ENCODE assay signal across 18 mouse cellular contexts in the genomic region with DNA sequence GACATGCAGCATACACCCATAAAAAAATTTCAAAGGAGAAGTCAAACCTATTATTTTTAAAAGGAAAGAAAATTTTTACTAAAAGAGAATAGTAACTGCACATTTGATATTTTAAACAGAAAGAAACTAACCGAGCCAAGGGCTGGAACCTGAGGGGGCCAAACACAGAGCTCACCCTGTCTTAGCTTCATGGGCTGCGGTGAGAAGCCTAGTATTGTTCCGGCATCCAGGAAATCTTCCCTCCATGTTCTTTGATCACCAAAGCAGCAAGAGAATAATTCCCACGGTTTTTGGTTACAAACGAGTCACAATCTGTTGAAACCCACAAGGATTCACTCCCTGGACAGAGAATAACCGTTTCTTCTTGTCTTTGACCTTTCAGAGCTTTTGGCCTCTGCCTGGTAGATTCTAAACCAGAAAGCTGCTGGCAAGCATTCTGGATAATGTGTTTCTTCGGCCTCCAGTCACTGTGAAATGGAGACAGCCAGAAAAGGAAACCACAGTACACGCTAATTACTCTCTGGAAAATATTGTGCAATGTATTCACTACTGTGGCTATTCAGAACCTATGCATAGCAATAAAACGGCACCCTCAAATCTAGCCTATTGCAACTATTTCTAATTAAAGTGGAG.
DNase-seq lines count a peak whose midpoint lies in the region; ATAC-seq and TF ChIP-seq lines count a peak whose summit lies in the region.
"Had no signal": no experiment of that assay in that cellular context is flagged by ENCODE, and none has a peak within 500 bp of the region (broad histone marks: within the 10 kb centered on the region; RNA-seq: fewer than 3 reads in every experiment).

No protein-coding gene starts in this region.

- no peak for ATAC-seq in embryonic facial prominence, embryonic 11.5 days (replicated peaks; ENCODE audit: insufficient number of reproducible peaks, low FRiP score, low TSS enrichment, low read depth)
- no peak for ATAC-seq in kidney, postnatal 0 days (replicated peaks; ENCODE audit: low FRiP score, low read depth)
- peak; percentile 55 for ATAC-seq in Patski
- ATAC-seq: forebrain, embryonic 13.5 days had no signal

- TF ChIP-seq CTCF in kidney, postnatal 0 days (IDR thresholded peaks at IDR 0.05; ENCODE audit: low read depth) = no peak
- TF ChIP-seq CTCF in Patski (IDR thresholded peaks at IDR 0.05) = no peak

- H3K4me3 ChIP-seq in embryonic facial prominence, embryonic 11.5 days (ENCODE audit: low read depth, low read length) = no peak overlapping the region
- no peak overlapping the region for H3K4me3 ChIP-seq in embryonic facial prominence, embryonic 10.5 days
- no peak overlapping the region for H3K4me3 ChIP-seq in kidney, postnatal 0 days (replicated peaks; ENCODE audit: low read depth, low read length)
- H3K4me3 ChIP-seq: embryonic facial prominence, embryonic 15.5 days; forebrain, embryonic 13.5 days; heart, embryonic 12.5 days; liver, embryonic 13.5 days had no signal

- H3K4me1 ChIP-seq in embryonic facial prominence, embryonic 11.5 days (ENCODE audit: control insufficient read depth, insufficient read depth, low read length) = no peaks in the 10 kb centered on the region
- no peaks in the 10 kb centered on the region for H3K4me1 ChIP-seq in embryonic facial prominence, embryonic 10.5 days
- H3K4me1 ChIP-seq in kidney, postnatal 0 days (replicated peaks; ENCODE audit: insufficient read depth, low read length) = no peaks in the 10 kb centered on the region
- H3K4me1 ChIP-seq: embryonic facial prominence, embryonic 15.5 days; forebrain, embryonic 13.5 days; heart, embryonic 12.5 days; liver, embryonic 13.5 days had no signal

- intact Hi-C loops in gastrocnemius, postnatal 14 days (cut with DNase I; ENCODE audit: low total_unique reads) = no loop called here

- no peaks in the 10 kb centered on the region for H3K27me3 ChIP-seq in embryonic facial prominence, embryonic 11.5 days (ENCODE audit: control insufficient read depth, insufficient read depth, low read length)
- H3K27me3 ChIP-seq in embryonic facial prominence, embryonic 10.5 days (replicated peaks; ENCODE audit: low read depth, poor library complexity, severe bottlenecking) = no peaks in the 10 kb centered on the region
- H3K27me3 ChIP-seq in kidney, postnatal 0 days (ENCODE audit: insufficient read depth, low read length) = no peaks in the 10 kb centered on the region
- no peaks in the 10 kb centered on the region for H3K27me3 ChIP-seq in Patski
- H3K27me3 ChIP-seq: embryonic facial prominence, embryonic 15.5 days; forebrain, embryonic 13.5 days; heart, embryonic 12.5 days; liver, embryonic 13.5 days had no signal

- H3K36me3 ChIP-seq in embryonic facial prominence, embryonic 11.5 days (replicated peaks; ENCODE audit: control insufficient read depth, insufficient read depth, low read depth, low read length) = no peaks in the 10 kb centered on the region
- H3K36me3 ChIP-seq in embryonic facial prominence, embryonic 10.5 days (replicated peaks) = no peaks in the 10 kb centered on the region
- no peaks in the 10 kb centered on the region for H3K36me3 ChIP-seq in kidney, postnatal 0 days (ENCODE audit: insufficient read depth, low read length)
- H3K36me3 ChIP-seq: embryonic facial prominence, embryonic 15.5 days; heart, embryonic 12.5 days; liver, embryonic 13.5 days had no signal

- in situ Hi-C loops in Patski (cut with MboI; ENCODE audit: low pct_unique_long_range_greater_than_20kb) = no loop called here

- no peak overlapping the region for H3K27ac ChIP-seq in embryonic facial prominence, embryonic 11.5 days (replicated peaks; ENCODE audit: low read depth, low read length)
- H3K27ac ChIP-seq in embryonic facial prominence, embryonic 10.5 days (replicated peaks) = no peak overlapping the region
- H3K27ac ChIP-seq in kidney, postnatal 0 days = no peak overlapping the region
- H3K27ac ChIP-seq: embryonic facial prominence, embryonic 15.5 days; forebrain, embryonic 13.5 days; liver, embryonic 13.5 days had no signal

- H3K4me2 ChIP-seq in embryonic facial prominence, embryonic 11.5 days (ENCODE audit: low read depth, low read length) = no peak overlapping the region
- H3K4me2 ChIP-seq in kidney, postnatal 0 days (ENCODE audit: low read length) = no peak overlapping the region
- H3K4me2 ChIP-seq: embryonic facial prominence, embryonic 15.5 days; forebrain, embryonic 13.5 days; heart, embryonic 12.5 days; liver, embryonic 13.5 days had no signal

- 61% methylated on average over 9 of the region's 9 CpGs for WGBS in embryonic facial prominence, embryonic 11.5 days
- 69% methylated on average over 9 of the region's 9 CpGs for WGBS in embryonic facial prominence, embryonic 10.5 days
- WGBS in kidney, postnatal 0 days = 37% methylated on average over 9 of the region's 9 CpGs

- H3K9me3 ChIP-seq in embryonic facial prominence, embryonic 11.5 days (replicated peaks; ENCODE audit: control insufficient read depth, low read length) = no peaks in the 10 kb centered on the region
- H3K9me3 ChIP-seq in embryonic facial prominence, embryonic 10.5 days = no peaks in the 10 kb centered on the region
- no peaks in the 10 kb centered on the region for H3K9me3 ChIP-seq in kidney, postnatal 0 days (replicated peaks; ENCODE audit: low read length)
- H3K9me3 ChIP-seq: embryonic facial prominence, embryonic 15.5 days; forebrain, embryonic 13.5 days; heart, embryonic 12.5 days; liver, embryonic 13.5 days had no signal

- H3K9ac ChIP-seq in embryonic facial prominence, embryonic 11.5 days (replicated peaks; ENCODE audit: low read length) = no peak overlapping the region
- H3K9ac ChIP-seq in kidney, postnatal 0 days (ENCODE audit: low read depth, low read length) = no peak overlapping the region
- H3K9ac ChIP-seq: embryonic facial prominence, embryonic 15.5 days; forebrain, embryonic 13.5 days; heart, embryonic 12.5 days; liver, embryonic 13.5 days had no signal

- CTCF ChIA-PET in Patski (lab: Charles Lee) = interaction anchor here (1.2 kb wide), 2 partner anchors 11 to 146 kb away, joined by 3 read pairs; no protein-coding TSS in a partner anchor

- POLR2A ChIA-PET in Patski (lab: Charles Lee) = no interaction called here

- peak; percentile 8 for DNase-seq in embryonic facial prominence, embryonic 11.5 days (ENCODE audit: low spot score)
- no peak for DNase-seq in embryonic facial prominence, embryonic 10.5 days (ENCODE audit: low spot score)
- DNase-seq in kidney, postnatal 0 days (ENCODE audit: low spot score) = peak; percentile 50
- no peak for DNase-seq in kidney, adult 18-20 months
- peak; percentile 34 for DNase-seq in Patski (ENCODE audit: low read depth, low spot score)
- DNase-seq in gastrocnemius, postnatal 14 days = peak; percentile 3
- no peak for DNase-seq in thymus, postnatal 10 days (ENCODE audit: low spot score in 2 of 2)
- DNase-seq in layer of hippocampus, adult 9-11 months = no peak
- DNase-seq: adrenal gland, postnatal 14 days; B cell, adult 2 months; cerebellum, postnatal 36 days; heart, postnatal 4 days; liver, embryonic 13.5 days; retina, postnatal 1 day; thymus, adult 2 months had no signal

Comparison
In these comparisons a context has a peak if more than half of its experiments do, and no peak if none do; other contexts are left out.
1. DNase-seq: peak in embryonic facial prominence, embryonic 11.5 days (single experiment), kidney, postnatal 0 days (single experiment), Patski (single experiment) and gastrocnemius, postnatal 14 days (single experiment); none in embryonic facial prominence, embryonic 10.5 days (single experiment), kidney, adult 18-20 months (single experiment), thymus, postnatal 10 days (0 of 2) and layer of hippocampus, adult 9-11 months (single experiment).